Mouse (Mus musculus) left cerebral cortex, postnatal 14 days (tissue): ENCODE measurements around the gene Clhc1. TPM values are rescaled to one million over a fixed set of nuclear protein-coding genes. Genes with fewer than 3 reads are reported as not detected.

Source experiments
- DNase-seq, 2 experiments: peaks; one replicate each; pipeline ENCODE4 v3.0.0; 2021 to 2022; ENCODE audit warnings: low spot score in 2 of 2, mixed read lengths in 1 of 2
- intact Hi-C: fragments of 180-260 bp; cut with DNase I; formaldehyde crosslinking; loops from one replicate; pipeline ENCODE4 v1.15.1; 2025
- total RNA-seq, 2 experiments: library from RNA; stranded (reverse); gene quantifications; 2 replicates each; pipeline ENCODE4 v1.2.3; 2021

Clhc1 gene
- total RNA-seq, 2 experiments from 2014 or later, result 0.15 to 0.48 TPM

- DNase-seq, result no peak
- intact Hi-C loops, result no loop called here
These were observed 78.8 kb downstream of the Clhc1 start for GRCm38 (mm10) chr11:29626541-29626940.

DNA sequence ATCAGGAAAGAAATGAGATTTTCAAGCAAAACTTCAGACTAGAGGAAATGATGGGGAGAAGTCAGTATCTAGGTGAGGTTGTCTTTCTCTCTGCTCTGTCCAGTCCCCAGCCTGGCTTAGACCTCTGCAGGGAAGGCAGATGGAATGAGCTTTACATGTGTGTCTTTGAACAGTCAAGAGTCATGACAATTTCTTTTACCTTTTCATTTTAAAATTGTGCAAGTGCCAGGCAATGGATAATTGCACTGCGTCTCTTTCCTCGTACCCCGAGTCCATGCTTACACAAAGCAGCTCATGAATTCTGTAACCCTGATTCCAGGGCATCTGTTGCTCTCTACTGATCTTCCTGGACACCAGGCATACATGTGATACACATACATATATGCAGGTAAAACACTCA, 80.0 kb downstream of the Clhc1 start:
- intact Hi-C loops, result no loop called here
- DNase-seq, result no peak

Other genes starting within 250 kb of the Clhc1 start
- gene Ccdc88a, start 174.3 kb upstream of the Clhc1 start, total RNA-seq, result 10 to 100 TPM; 73.9 to 82.0 TPM
- 1 to 10 TPM; 2.6 to 4.0 TPM for gene Prorsd1, start 32.9 kb upstream of the Clhc1 start, total RNA-seq
- gene Mtif2, start 21.5 kb upstream of the Clhc1 start, total RNA-seq, result 10 to 100 TPM; 33.0 to 41.8 TPM
- gene Rps27a, start 159 bp downstream of the Clhc1 start, total RNA-seq, result 100 to 1,000 TPM; 405 to 423 TPM
- 100 to 1,000 TPM; 639 to 692 TPM for gene Rtn4, start 145.0 kb downstream of the Clhc1 start, total RNA-seq